Mouse (Mus musculus) stomach, postnatal 0 days (tissue): ENCODE measurements around the gene Rap1a.

Source experiments
- CTCF ChIP-seq: IDR thresholded peaks from 2 replicates; pipeline ENCODE4 v1.5.1; 2016; ENCODE audit warnings: antibody characterized with exemption, low read depth, mild to moderate bottlenecking, moderate library complexity
- EP300 ChIP-seq: optimal IDR thresholded peaks from 2 replicates; pipeline ENCODE3; 2016; ENCODE audit warnings: antibody characterized with exemption

GRCm38 (mm10) chr3:105701399-105701798, 99.7 kb downstream of the Rap1a start:
- TF ChIP-seq EP300 = no peak
- no peak for TF ChIP-seq CTCF
